Comparison of ENCODE assay signal across 16 mouse cellular contexts in the genomic region with DNA sequence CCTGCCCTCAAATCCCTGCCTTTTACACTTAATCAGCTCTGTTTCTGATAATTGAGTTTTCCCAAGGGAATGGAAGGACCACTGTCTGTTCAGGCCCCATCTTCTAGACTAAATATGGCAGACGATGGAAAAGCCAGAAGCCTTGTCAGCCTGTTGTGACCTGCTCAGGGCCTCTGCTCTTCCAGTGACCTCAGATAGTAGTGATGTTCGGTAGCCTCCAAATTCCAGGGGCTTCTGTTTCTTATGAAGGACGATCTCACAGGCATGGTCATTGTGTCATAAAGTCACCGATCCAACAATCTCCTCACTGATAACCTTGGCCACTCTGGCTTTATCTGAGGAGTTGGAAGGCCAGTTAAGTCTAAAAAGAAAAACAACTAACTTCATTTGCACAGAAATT.
"Had no signal": no experiment of that assay in that cellular context is flagged by ENCODE, and none has a peak within 500 bp of the region (broad histone marks: within the 10 kb centered on the region; RNA-seq: fewer than 3 reads in every experiment).

No protein-coding gene starts in this region.

- DNase-seq: kidney, adult 8-10 months; layer of hippocampus, postnatal 36 days; liver, embryonic 13.5 days; lung, postnatal 10 days; lung, postnatal 36 days; thymus, adult 18-20 months; thymus, postnatal 36 days had no signal

- H3K4me2 ChIP-seq: liver, embryonic 13.5 days; lung, embryonic 14.5 days; midbrain, embryonic 13.5 days; neural tube, embryonic 13.5 days had no signal

- H3K4me1 ChIP-seq: liver, embryonic 13.5 days; megakaryocyte, embryonic 14.5 days; midbrain, embryonic 10.5 days; midbrain, embryonic 13.5 days; neural tube, embryonic 13.5 days had no signal

- H3K27ac ChIP-seq: left cerebral cortex, adult 2 months; liver, embryonic 13.5 days; midbrain, embryonic 10.5 days; midbrain, embryonic 13.5 days; neural tube, embryonic 13.5 days had no signal

- H3K36me3 ChIP-seq: liver, embryonic 13.5 days; midbrain, embryonic 10.5 days; midbrain, embryonic 13.5 days; neural tube, embryonic 13.5 days had no signal

- H3K9me3 ChIP-seq: liver, embryonic 13.5 days; megakaryocyte, embryonic 14.5 days; midbrain, embryonic 10.5 days; midbrain, embryonic 13.5 days; neural tube, embryonic 13.5 days had no signal

- H3K9ac ChIP-seq: liver, embryonic 13.5 days; lung, embryonic 14.5 days; midbrain, embryonic 13.5 days; neural tube, embryonic 13.5 days had no signal

- H3K27me3 ChIP-seq: liver, embryonic 13.5 days; megakaryocyte, embryonic 14.5 days; midbrain, embryonic 13.5 days; neural tube, embryonic 13.5 days had no signal

- ATAC-seq: intestine, postnatal 0 days; midbrain, embryonic 13.5 days; midbrain, embryonic 16.5 days had no signal

- H3K4me3 ChIP-seq: left cerebral cortex, adult 2 months; liver, embryonic 13.5 days; megakaryocyte, embryonic 14.5 days; midbrain, embryonic 10.5 days; midbrain, embryonic 13.5 days; myocyte; neural tube, embryonic 13.5 days had no signal
